Mouse (Mus musculus): ENCODE results near the gene Vps39. TPM values are rescaled to one million over a fixed set of nuclear protein-coding genes. Genes with fewer than 3 reads are reported as not detected.

Gene Vps39
- polyA plus RNA-seq, 1 experiment from 2014 or later: 8.4 TPM

GRCm38 (mm10) chr2:120348120-120348519 is 4.8 kb downstream of the Vps39 start:
- no peak overlapping the region for H3K27ac ChIP-seq (replicated peaks)
- H3K4me2 ChIP-seq (replicated peaks; ENCODE audit: low read depth): no peak overlapping the region
- TF ChIP-seq CTCF (IDR thresholded peaks at IDR 0.05; ENCODE audit: low read depth): no peak
- TF ChIP-seq EP300 (optimal IDR thresholded peaks at IDR 0.05): no peak
- no peaks in the 10 kb centered on the region for H3K27me3 ChIP-seq (ENCODE audit: control insufficient read depth, insufficient read depth, low read length)
- no peak for DNase-seq (ENCODE audit: low spot score)
- no peak for ATAC-seq (ENCODE audit: low FRiP score, low TSS enrichment)
- WGBS: 81% methylated on average over 9 of the region's 9 CpGs
- no peak overlapping the region for H3K9ac ChIP-seq (ENCODE audit: low read length)
- no peaks in the 10 kb centered on the region for H3K9me3 ChIP-seq (ENCODE audit: control insufficient read depth, low read length)
- H3K4me1 ChIP-seq (replicated peaks; ENCODE audit: control insufficient read depth, insufficient read depth): 0 out of 2 replicates have a peak, but pooled peaks cover 3% of the 10 kb centered on the region
- H3K4me3 ChIP-seq (ENCODE audit: low read depth, low read length): no peak overlapping the region
- H3K36me3 ChIP-seq (ENCODE audit: control insufficient read depth, insufficient read depth, low read length): peaks cover 11% of the 10 kb centered on the region

GRCm38 (mm10) chr2:120341741-120342140 is 11.2 kb downstream of the Vps39 start:
- TF ChIP-seq EP300 (optimal IDR thresholded peaks at IDR 0.05) (no peak), CTCF (IDR thresholded peaks at IDR 0.05; ENCODE audit: low read depth) (no peak)
- ATAC-seq (ENCODE audit: low FRiP score, low TSS enrichment): no peak
- H3K27me3 ChIP-seq (ENCODE audit: control insufficient read depth, insufficient read depth, low read length): no peaks in the 10 kb centered on the region
- H3K4me1 ChIP-seq (replicated peaks; ENCODE audit: control insufficient read depth, insufficient read depth): no peaks in the 10 kb centered on the region
- WGBS: 91% methylated on average over 1 of the region's 1 CpGs
- no peaks in the 10 kb centered on the region for H3K9me3 ChIP-seq (ENCODE audit: control insufficient read depth, low read length)
- peaks cover 20% of the 10 kb centered on the region for H3K36me3 ChIP-seq (ENCODE audit: control insufficient read depth, insufficient read depth, low read length)
- no peak for DNase-seq (ENCODE audit: low spot score)
- H3K27ac ChIP-seq (replicated peaks): no peak overlapping the region
- H3K4me2 ChIP-seq (replicated peaks; ENCODE audit: low read depth): no peak overlapping the region
- H3K9ac ChIP-seq (ENCODE audit: low read length): no peak overlapping the region
- no peak overlapping the region for H3K4me3 ChIP-seq (ENCODE audit: low read depth, low read length)

GRCm38 (mm10) chr2:120337886-120338285 is 15.1 kb downstream of the Vps39 start:
- no peaks in the 10 kb centered on the region for H3K4me1 ChIP-seq (replicated peaks; ENCODE audit: control insufficient read depth, insufficient read depth)
- WGBS: 48% methylated on average over 2 of the region's 2 CpGs
- no peaks in the 10 kb centered on the region for H3K9me3 ChIP-seq (ENCODE audit: control insufficient read depth, low read length)
- ATAC-seq (ENCODE audit: low FRiP score, low TSS enrichment) (no peak), DNase-seq (ENCODE audit: low spot score) (no peak)
- peaks cover 16% of the 10 kb centered on the region for H3K36me3 ChIP-seq (ENCODE audit: control insufficient read depth, insufficient read depth, low read length)
- TF ChIP-seq CTCF (IDR thresholded peaks at IDR 0.05; ENCODE audit: low read depth) (peak; percentile 62), EP300 (optimal IDR thresholded peaks at IDR 0.05) (no peak)
- no peak overlapping the region for H3K9ac ChIP-seq (ENCODE audit: low read length)
- H3K4me3 ChIP-seq (ENCODE audit: low read depth, low read length): no peak overlapping the region
- H3K4me2 ChIP-seq (replicated peaks; ENCODE audit: low read depth): no peak overlapping the region
- no peaks in the 10 kb centered on the region for H3K27me3 ChIP-seq (ENCODE audit: control insufficient read depth, insufficient read depth, low read length)
- H3K27ac ChIP-seq (replicated peaks): no peak overlapping the region

- Histone ChIP-seq H3K4me1 (replicated peaks; ENCODE audit: control insufficient read depth, insufficient read depth) (no peaks in the 10 kb centered on the region), H3K27ac (replicated peaks) (no peak overlapping the region), H3K27me3 (ENCODE audit: control insufficient read depth, insufficient read depth, low read length) (no peaks in the 10 kb centered on the region), H3K4me3 (ENCODE audit: low read depth, low read length) (no peak overlapping the region), H3K4me2 (replicated peaks; ENCODE audit: low read depth) (no peak overlapping the region), H3K36me3 (ENCODE audit: control insufficient read depth, insufficient read depth, low read length) (peaks cover 28% of the 10 kb centered on the region), H3K9ac (ENCODE audit: low read length) (no peak overlapping the region), H3K9me3 (ENCODE audit: control insufficient read depth, low read length) (no peaks in the 10 kb centered on the region)
- ATAC-seq (ENCODE audit: low FRiP score, low TSS enrichment) (no peak), DNase-seq (ENCODE audit: low spot score) (no peak)
- 60% methylated on average over 4 of the region's 4 CpGs for WGBS
- no peak for TF ChIP-seq CTCF (IDR thresholded peaks at IDR 0.05; ENCODE audit: low read depth)
- no peak for TF ChIP-seq EP300 (optimal IDR thresholded peaks at IDR 0.05)
Measured at GRCm38 (mm10) chr2:120331575-120331974, 21.4 kb downstream of the Vps39 start.

GRCm38 (mm10) chr2:120315077-120315476 is 37.9 kb downstream of the Vps39 start:
- TF ChIP-seq EP300 (optimal IDR thresholded peaks at IDR 0.05) (no peak), CTCF (IDR thresholded peaks at IDR 0.05; ENCODE audit: low read depth) (no peak)
- no peak; the same call in 1 of the 2 replicates for ATAC-seq (ENCODE audit: low FRiP score, low TSS enrichment)
- no peaks in the 10 kb centered on the region for H3K27me3 ChIP-seq (ENCODE audit: control insufficient read depth, insufficient read depth, low read length)

GRCm38 (mm10) chr2:120314487-120314886 is 38.5 kb downstream of the Vps39 start:
- no peak for ATAC-seq (ENCODE audit: low FRiP score, low TSS enrichment)

More at GRCm38 (mm10) chr2:120315077-120315476, 37.9 kb downstream of the Vps39 start:
- no peak for DNase-seq (ENCODE audit: low spot score)
- no peak overlapping the region for H3K9ac ChIP-seq (ENCODE audit: low read length)
- H3K27ac ChIP-seq (replicated peaks): peak overlapping the region; percentile 73
- no peaks in the 10 kb centered on the region for H3K4me1 ChIP-seq (replicated peaks; ENCODE audit: control insufficient read depth, insufficient read depth)
- 50% methylated on average over 4 of the region's 4 CpGs for WGBS
- H3K36me3 ChIP-seq (ENCODE audit: control insufficient read depth, insufficient read depth, low read length): peaks cover 10% of the 10 kb centered on the region
- H3K4me2 ChIP-seq (replicated peaks; ENCODE audit: low read depth): no peak overlapping the region
- no peaks in the 10 kb centered on the region for H3K9me3 ChIP-seq (ENCODE audit: control insufficient read depth, low read length)
- no peak overlapping the region for H3K4me3 ChIP-seq (ENCODE audit: low read depth, low read length)

More at GRCm38 (mm10) chr2:120314487-120314886, 38.5 kb downstream of the Vps39 start:
- H3K27ac ChIP-seq (replicated peaks): peak overlapping the region; percentile 73
- H3K4me3 ChIP-seq (ENCODE audit: low read depth, low read length): no peak overlapping the region
- H3K36me3 ChIP-seq (ENCODE audit: control insufficient read depth, insufficient read depth, low read length): peaks cover 10% of the 10 kb centered on the region
- no peak overlapping the region for H3K4me2 ChIP-seq (replicated peaks; ENCODE audit: low read depth)
- H3K9me3 ChIP-seq (ENCODE audit: control insufficient read depth, low read length): no peaks in the 10 kb centered on the region
- TF ChIP-seq CTCF (IDR thresholded peaks at IDR 0.05; ENCODE audit: low read depth) (no peak), EP300 (optimal IDR thresholded peaks at IDR 0.05) (no peak)
- no peaks in the 10 kb centered on the region for H3K4me1 ChIP-seq (replicated peaks; ENCODE audit: control insufficient read depth, insufficient read depth)
- DNase-seq (ENCODE audit: low spot score): no peak
- 77% methylated on average over 4 of the region's 4 CpGs for WGBS
- no peaks in the 10 kb centered on the region for H3K27me3 ChIP-seq (ENCODE audit: control insufficient read depth, insufficient read depth, low read length)
- H3K9ac ChIP-seq (ENCODE audit: low read length): no peak overlapping the region
